Mouse (Mus musculus) cortical plate, adult 2 months (tissue): ENCODE results near the gene Dhx58.

Experiments
- CTCF ChIP-seq: fragments of 200-500 bp; IDR thresholded peaks from 2 replicates; pipeline ENCODE4 v1.5.1; 2011; ENCODE audit warnings: mild to moderate bottlenecking, control low read depth, low read length; ENCODE audit not compliant: insufficient read depth; ENCODE audit errors: extremely low read depth
- POLR2A ChIP-seq: fragments of 200-500 bp; IDR thresholded peaks from 2 replicates; pipeline ENCODE4 v1.6.1; 2011; ENCODE audit warnings: mild to moderate bottlenecking, low read length, control low read depth; ENCODE audit not compliant: insufficient read depth; ENCODE audit errors: extremely low read depth

GRCm38 (mm10) chr11:100719312-100719711 lies 15.2 kb upstream of the Dhx58 start:
- TF ChIP-seq POLR2A (no peak), CTCF (no peak)
